Mouse (Mus musculus) c-Kit-positive CD71-negative TER-119-negative erythroid progenitor cells, embryonic 14.5 days (primary cell): ENCODE data around the gene Mfap4.

ENCODE experiments used
- DNase-seq: peaks from one replicate; pipeline ENCODE4 v3.0.0-alpha.2; 2013; ENCODE audit warnings: low read depth

The Mfap4 gene

GRCm38 (mm10) chr11:61483226-61483845 lies 1.9 kb upstream of the Mfap4 start:
- no peak for DNase-seq

- no peak for DNase-seq
Measured at GRCm38 (mm10) chr11:61484256-61484612, 997 bp upstream of the Mfap4 start.

GRCm38 (mm10) chr11:61485541-61486457 lies 568 bp downstream of the Mfap4 start:
- no peak for DNase-seq

GRCm38 (mm10) chr11:61486458-61487219 lies 1.4 kb downstream of the Mfap4 start:
- no peak for DNase-seq

- DNase-seq = no peak
Measured at GRCm38 (mm10) chr11:61487401-61487800, 2.2 kb downstream of the Mfap4 start.

- DNase-seq = no peak
Measured at GRCm38 (mm10) chr11:61487936-61488335, 2.7 kb downstream of the Mfap4 start.

- DNase-seq = no peak
Measured at GRCm38 (mm10) chr11:61489085-61489484, 3.9 kb downstream of the Mfap4 start.

- DNase-seq = no peak
Measured at GRCm38 (mm10) chr11:61489874-61490273, 4.6 kb downstream of the Mfap4 start.

- DNase-seq = no peak
Measured at GRCm38 (mm10) chr11:61490944-61491520, 5.8 kb downstream of the Mfap4 start.

GRCm38 (mm10) chr11:61492749-61493401 lies 7.6 kb downstream of the Mfap4 start:
- no peak for DNase-seq

GRCm38 (mm10) chr11:61493525-61494128 lies 8.4 kb downstream of the Mfap4 start:
- DNase-seq = peak; percentile 33

- peak; percentile 92 for DNase-seq
Measured at GRCm38 (mm10) chr11:61494129-61494997, 9.1 kb downstream of the Mfap4 start, which contains the start of gene Mapk7. Gene Mapk7 (minus strand): TSS chr11:61494406.

- DNase-seq = no peak
Measured at GRCm38 (mm10) chr11:61495528-61495927, 10.3 kb downstream of the Mfap4 start.

GRCm38 (mm10) chr11:61497490-61497889 lies 12.3 kb downstream of the Mfap4 start:
- no peak for DNase-seq

- no peak for DNase-seq
Measured at GRCm38 (mm10) chr11:61498736-61499504, 13.7 kb downstream of the Mfap4 start.

GRCm38 (mm10) chr11:61503933-61504332 lies 18.7 kb downstream of the Mfap4 start:
- no peak for DNase-seq

GRCm38 (mm10) chr11:61504713-61505257 lies 19.6 kb downstream of the Mfap4 start, which contains the start of gene B9d1:
Gene B9d1 (plus strand): TSS chr11:61505144.
- DNase-seq = peak; percentile 98

- DNase-seq = peak; percentile 30
Measured at GRCm38 (mm10) chr11:61514953-61515352, 29.7 kb downstream of the Mfap4 start.

- DNase-seq = no peak
Measured at GRCm38 (mm10) chr11:61517971-61518370, 32.7 kb downstream of the Mfap4 start.
